Mouse (Mus musculus) intestine, embryonic 16.5 days (tissue): ENCODE results near the gene Susd6. TPM values are rescaled to one million over a fixed set of nuclear protein-coding genes. Genes with fewer than 3 reads are reported as not detected.

Experiments used
- ATAC-seq: fragments of 200-750 bp; cut with Nextera tagmentation; 2 replicates; pipeline ENCODE4 v1.8.0; 2017; ENCODE audit warnings: moderate TSS enrichment, moderate library complexity
- H3K27ac ChIP-seq: fragments of 300-500 bp; sonication (generic); 2 replicates; pipeline ENCODE4 v1.5.1; 2014; ENCODE audit warnings: mild to moderate bottlenecking, low read length
- H3K27me3 ChIP-seq: fragments of 300-500 bp; sonication (generic); replicated peaks from 2 replicates; pipeline ENCODE4 v1.6.1; 2014; ENCODE audit warnings: low read length, control low read depth, mixed read lengths; ENCODE audit not compliant: control insufficient read depth, insufficient read depth
- H3K36me3 ChIP-seq: fragments of 300-500 bp; sonication (generic); 2 replicates; pipeline ENCODE4 v1.6.1; 2014; ENCODE audit warnings: low read length, control low read depth; ENCODE audit not compliant: control insufficient read depth, insufficient read depth
- H3K4me1 ChIP-seq: fragments of 300-500 bp; sonication (generic); 2 replicates; pipeline ENCODE4 v1.6.1; 2014; ENCODE audit warnings: low read length, control low read depth, mixed read lengths; ENCODE audit not compliant: control insufficient read depth, insufficient read depth
- H3K4me2 ChIP-seq: fragments of 300-500 bp; sonication (generic); 2 replicates; pipeline ENCODE4 v1.6.1; 2014; ENCODE audit warnings: low read depth, low read length, control low read depth
- H3K4me3 ChIP-seq: fragments of 300-500 bp; sonication (generic); 2 replicates; pipeline ENCODE4 v1.5.1; 2014; ENCODE audit warnings: mild to moderate bottlenecking, low read length
- H3K9ac ChIP-seq: fragments of 300-500 bp; sonication (generic); 2 replicates; pipeline ENCODE4 v1.6.1; 2014; ENCODE audit warnings: low read depth, low read length
- H3K9me3 ChIP-seq: fragments of 300-500 bp; sonication (generic); 2 replicates; pipeline ENCODE4 v1.6.1; 2016; ENCODE audit warnings: low read length, control low read depth; ENCODE audit not compliant: control insufficient read depth
- WGBS: fragments of 180-500 bp; shearing (Covaris S2); extraction: QIAGEN DNeasy Blood & Tissue Kit; methylation state at CpG from one replicate; pipeline ENCODE4 v1.1.7; 2014; 5-methylcytosine and 5-hydroxymethylcytosine counted together
- polyA plus RNA-seq: library from polyadenylated mRNA; unstranded; fragments of >200 nt; fragmentation: Nextera tagmentation; extraction: Ambion mirVana; gene quantifications from 2 replicates; pipeline ENCODE4 v1.2.1, GENCODE M21; 2015

Susd6 gene
- polyA plus RNA-seq, 1 experiment from 2014 or later: 16.4 TPM

DNA sequence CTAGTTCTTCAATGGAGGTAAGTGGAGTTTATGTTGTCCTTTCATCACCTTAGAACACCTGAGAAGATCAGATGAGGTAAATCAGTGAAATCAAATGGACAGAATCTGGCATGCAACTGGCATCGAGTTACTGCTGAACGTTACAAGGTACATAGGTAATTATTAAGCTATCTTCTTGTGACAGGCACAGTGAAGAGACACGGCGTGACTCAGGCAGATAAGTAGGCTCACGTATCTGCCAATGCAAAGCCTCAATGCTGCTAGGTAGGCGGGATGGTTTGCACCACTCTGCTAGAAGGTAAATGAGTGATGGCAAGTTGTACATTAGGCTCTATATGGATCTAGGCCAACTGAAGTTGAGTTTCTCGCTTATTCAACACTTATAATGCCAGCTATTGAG, 139.8 kb downstream of the Susd6 start:
- ATAC-seq: peak; percentile 82
- Histone ChIP-seq H3K27me3 (no peaks in the 10 kb centered on the region), H3K36me3 (no peaks in the 10 kb centered on the region), H3K9ac (no peak overlapping the region), H3K4me1 (peaks cover 10% of the 10 kb centered on the region), H3K4me3 (no peak overlapping the region), H3K4me2 (no peak overlapping the region), H3K27ac (peak overlapping the region; percentile 4; the same call in 1 of the 2 replicates), H3K9me3 (no peaks in the 10 kb centered on the region)
- 59% methylated on average over 7 of the region's 7 CpGs for WGBS

Other genes starting within 250 kb of the Susd6 start
- gene Slc39a9, start 146.6 kb upstream of the Susd6 start, polyA plus RNA-seq: 26.9 and 29.0 TPM in 2 replicates
- gene Erh, start 146.2 kb upstream of the Susd6 start, polyA plus RNA-seq: 206 and 241 TPM in 2 replicates
- gene Plekhd1, start 97.9 kb upstream of the Susd6 start, polyA plus RNA-seq: 11.5 and 12.1 TPM in 2 replicates
- gene Ccdc177, start 29.8 kb upstream of the Susd6 start, polyA plus RNA-seq: 0.02 and 0.09 TPM in 2 replicates
- gene Srsf5, start 155.0 kb downstream of the Susd6 start, polyA plus RNA-seq: 466 and 492 TPM in 2 replicates
- gene Slc10a1, start 178.2 kb downstream of the Susd6 start, polyA plus RNA-seq: 0.48 and 0.70 TPM in 2 replicates
- gene Smoc1, start 236.3 kb downstream of the Susd6 start, polyA plus RNA-seq: 9.2 and 9.6 TPM in 2 replicates